Mouse (Mus musculus) liver, embryonic 16.5 days (tissue): ENCODE results near the gene Smbd1. TPM values are rescaled to one million over a fixed set of nuclear protein-coding genes. Genes with fewer than 3 reads are reported as not detected.

Source experiments
- ATAC-seq: fragments of 200-750 bp; cut with Nextera tagmentation; 2 replicates; pipeline ENCODE4 v1.8.0; 2017; ENCODE audit warnings: low read depth, mild to moderate bottlenecking, moderate number of reproducible peaks, moderate library complexity
- H3K27ac ChIP-seq: fragments of 300-500 bp; sonication (generic); 2 replicates; pipeline ENCODE4 v1.5.1; 2014; ENCODE audit warnings: mild to moderate bottlenecking, low read length
- H3K27me3 ChIP-seq: fragments of 300-500 bp; sonication (generic); 2 replicates; pipeline ENCODE4 v1.6.1; 2014; ENCODE audit warnings: low read depth, low read length, mixed read lengths; ENCODE audit not compliant: control insufficient read depth, insufficient read depth
- H3K36me3 ChIP-seq: fragments of 300-500 bp; sonication (generic); 2 replicates; pipeline ENCODE4 v1.6.1; 2014; ENCODE audit warnings: mild to moderate bottlenecking; ENCODE audit not compliant: control insufficient read depth, insufficient read depth
- H3K4me1 ChIP-seq: fragments of 300-500 bp; sonication (generic); 2 replicates; pipeline ENCODE4 v1.6.1; 2014; ENCODE audit warnings: low read depth, low read length, mixed read lengths; ENCODE audit not compliant: control insufficient read depth
- H3K4me2 ChIP-seq: fragments of 300-500 bp; sonication (generic); 2 replicates; pipeline ENCODE4 v1.6.1; 2014; ENCODE audit warnings: low read depth, low read length, mixed read lengths
- H3K4me3 ChIP-seq: fragments of 300-500 bp; sonication (generic); 2 replicates; pipeline ENCODE4 v1.5.1; 2014; ENCODE audit warnings: low read depth, mild to moderate bottlenecking, low read length
- H3K9ac ChIP-seq: fragments of 300-500 bp; sonication (generic); 2 replicates; pipeline ENCODE4 v1.6.1; 2014; ENCODE audit warnings: low read depth, low read length
- H3K9me3 ChIP-seq: fragments of 300-500 bp; sonication (generic); replicated peaks from 2 replicates; pipeline ENCODE4 v1.6.1; 2016; ENCODE audit warnings: low read length; ENCODE audit not compliant: control insufficient read depth
- WGBS: fragments of 180-500 bp; shearing (Covaris S2); extraction: QIAGEN DNeasy Blood & Tissue Kit; methylation state at CpG from one replicate; pipeline ENCODE4 v1.1.7; 2014; ENCODE audit not compliant: insufficient replicate concordance; 5-methylcytosine and 5-hydroxymethylcytosine counted together
- polyA plus RNA-seq: library from polyadenylated mRNA; unstranded; fragments of >200 nt; fragmentation: Nextera tagmentation; extraction: Ambion mirVana; gene quantifications from 2 replicates; pipeline ENCODE4 v1.2.1, GENCODE M21; 2015

The Smbd1 gene
- polyA plus RNA-seq, 1 experiment from 2014 or later, result not detected

DNA sequence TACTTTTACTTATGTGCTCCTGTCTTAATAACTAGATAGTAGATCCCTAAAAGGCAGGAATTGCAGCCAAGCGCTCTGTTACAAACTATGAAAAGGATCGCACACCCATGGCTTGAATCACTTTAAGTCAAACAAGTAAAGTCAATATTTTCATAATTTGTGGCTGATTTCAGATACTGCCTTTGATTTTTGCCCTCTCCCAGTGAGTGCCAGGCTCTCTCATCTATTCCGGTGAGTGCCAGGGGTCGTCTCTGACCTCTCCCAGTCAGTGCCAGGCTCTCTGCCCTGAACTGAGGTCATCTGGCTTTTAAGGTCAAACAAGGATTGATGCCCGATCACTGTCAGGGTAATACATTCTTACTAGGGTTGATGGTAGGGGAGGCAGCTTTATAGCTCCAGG is 8.2 kb upstream of the Smbd1 start:
- no peaks in the 10 kb centered on the region for H3K36me3 ChIP-seq
- no peak for ATAC-seq
- H3K27me3 ChIP-seq, result no peaks in the 10 kb centered on the region
- 73% methylated on average over 5 of the region's 5 CpGs for WGBS
- no peak overlapping the region for H3K4me2 ChIP-seq
- H3K9me3 ChIP-seq, result no peaks in the 10 kb centered on the region
- H3K4me3 ChIP-seq, result no peak overlapping the region
- no peaks in the 10 kb centered on the region; the same call in 1 of the 2 replicates for H3K4me1 ChIP-seq
- no peak overlapping the region for H3K27ac ChIP-seq
- H3K9ac ChIP-seq, result no peak overlapping the region

DNA sequence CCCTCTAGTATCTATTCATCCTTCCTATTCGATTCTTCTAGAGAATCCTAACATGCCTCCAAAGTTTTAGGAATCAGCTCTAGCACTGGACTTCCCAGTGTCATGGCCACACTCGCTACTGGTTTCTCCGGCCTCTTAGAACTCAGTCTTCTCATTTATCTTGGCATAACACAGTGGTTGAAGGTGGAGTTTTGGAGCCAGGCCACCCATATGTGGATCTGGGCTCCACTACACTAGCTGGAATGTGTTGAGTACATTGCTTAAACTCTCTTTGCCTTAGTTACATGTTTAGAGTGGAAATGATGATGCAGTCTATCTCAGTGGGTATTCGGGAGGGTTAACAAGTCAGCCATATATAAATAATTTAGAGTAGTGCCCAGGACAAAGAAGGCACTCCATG is 7.8 kb upstream of the Smbd1 start:
- H3K36me3 ChIP-seq, result no peaks in the 10 kb centered on the region
- no peak for ATAC-seq
- 69% methylated on average over 4 of the region's 4 CpGs for WGBS
- H3K27me3 ChIP-seq, result no peaks in the 10 kb centered on the region
- H3K4me3 ChIP-seq, result no peak overlapping the region
- no peaks in the 10 kb centered on the region for H3K9me3 ChIP-seq
- no peaks in the 10 kb centered on the region; the same call in 1 of the 2 replicates for H3K4me1 ChIP-seq
- no peak overlapping the region for H3K27ac ChIP-seq
- H3K9ac ChIP-seq, result no peak overlapping the region
- no peak overlapping the region for H3K4me2 ChIP-seq

GRCm38 (mm10) chr16:32815160-32815605 is 4.9 kb upstream of the Smbd1 start:
- H3K27ac ChIP-seq, result no peak overlapping the region
- H3K4me1 ChIP-seq, result no peaks in the 10 kb centered on the region; the same call in 1 of the 2 replicates
- H3K27me3 ChIP-seq, result no peaks in the 10 kb centered on the region
- peak overlapping the region; percentile 54 for H3K4me2 ChIP-seq
- 12% methylated on average over 6 of the region's 6 CpGs for WGBS
- peak overlapping the region; percentile 37 for H3K4me3 ChIP-seq
- H3K36me3 ChIP-seq, result no peaks in the 10 kb centered on the region
- no peak for ATAC-seq
- no peaks in the 10 kb centered on the region for H3K9me3 ChIP-seq
- H3K9ac ChIP-seq, result no peak overlapping the region

DNA sequence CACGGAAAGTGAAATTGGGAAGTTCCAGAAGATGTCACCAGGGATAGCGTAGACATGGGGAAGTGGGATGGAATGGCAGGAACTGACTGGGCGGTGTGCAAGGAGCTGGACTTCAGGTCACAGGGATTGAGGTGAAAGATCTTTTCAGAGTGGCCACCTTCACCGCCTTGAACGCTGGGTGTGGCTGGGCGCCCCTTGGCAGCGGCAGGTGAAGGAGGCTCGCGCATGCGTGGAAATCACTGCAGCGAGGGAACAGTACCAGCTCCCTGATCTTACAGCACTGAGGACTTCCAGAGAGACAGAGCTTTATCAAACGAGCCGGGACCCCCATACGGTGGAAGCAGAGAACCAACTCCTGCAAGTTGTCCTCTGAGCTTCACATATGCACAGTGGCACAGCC is 4.3 kb upstream of the Smbd1 start:
- Histone ChIP-seq H3K27ac (no peak overlapping the region), H3K27me3 (no peaks in the 10 kb centered on the region), H3K4me3 (peak overlapping the region; percentile 37), H3K36me3 (no peaks in the 10 kb centered on the region), H3K9me3 (no peaks in the 10 kb centered on the region), H3K4me1 (no peaks in the 10 kb centered on the region; the same call in 1 of the 2 replicates), H3K9ac (no peak overlapping the region; the same call in 1 of the 2 replicates), H3K4me2 (peak overlapping the region; percentile 54)
- WGBS, result 22% methylated on average over 14 of the region's 14 CpGs
- no peak for ATAC-seq

GRCm38 (mm10) chr16:32813771-32814170 is 3.5 kb upstream of the Smbd1 start:
- WGBS, result 61% methylated on average over 3 of the region's 3 CpGs
- no peaks in the 10 kb centered on the region; the same call in 1 of the 2 replicates for H3K4me1 ChIP-seq
- no peaks in the 10 kb centered on the region for H3K27me3 ChIP-seq
- H3K36me3 ChIP-seq, result no peaks in the 10 kb centered on the region
- no peaks in the 10 kb centered on the region for H3K9me3 ChIP-seq
- H3K27ac ChIP-seq, result no peak overlapping the region
- H3K4me3 ChIP-seq, result no peak overlapping the region
- no peak overlapping the region for H3K4me2 ChIP-seq
- no peak overlapping the region for H3K9ac ChIP-seq
- ATAC-seq, result no peak

- H3K27me3 ChIP-seq, result no peaks in the 10 kb centered on the region
- H3K27ac ChIP-seq, result no peak overlapping the region
- ATAC-seq, result no peak
- H3K4me1 ChIP-seq, result peaks cover under 1% of the 10 kb centered on the region
- H3K9me3 ChIP-seq, result no peaks in the 10 kb centered on the region
- no peak overlapping the region for H3K9ac ChIP-seq
- whole genome bisulfite sequencing, result 41% methylated on average over 9 of the region's 9 CpGs
- H3K36me3 ChIP-seq, result no peaks in the 10 kb centered on the region
- no peak overlapping the region for H3K4me3 ChIP-seq
- peak overlapping the region; percentile 36; the same call in 1 of the 2 replicates for H3K4me2 ChIP-seq
Observed at GRCm38 (mm10) chr16:32813362-32813761, 3.1 kb upstream of the Smbd1 start.

- Histone ChIP-seq H3K36me3 (no peaks in the 10 kb centered on the region), H3K9ac (no peak overlapping the region), H3K4me2 (peak overlapping the region; percentile 36; the same call in 1 of the 2 replicates), H3K4me3 (no peak overlapping the region), H3K9me3 (no peaks in the 10 kb centered on the region), H3K27me3 (no peaks in the 10 kb centered on the region), H3K4me1 (peaks cover 2% of the 10 kb centered on the region), H3K27ac (no peak overlapping the region)
- WGBS, result under 1% methylated on average over 9 of the region's 9 CpGs
- ATAC-seq, result 0 out of 2 replicates have a peak, but pooled peaks have one; percentile 32
Observed at GRCm38 (mm10) chr16:32812888-32813361, 2.6 kb upstream of the Smbd1 start.

GRCm38 (mm10) chr16:32807408-32808185 is 2.7 kb downstream of the Smbd1 start:
- no peak overlapping the region for H3K27ac ChIP-seq
- H3K27me3 ChIP-seq, result no peaks in the 10 kb centered on the region
- WGBS, result 34% methylated on average over 8 of the region's 8 CpGs
- peaks cover 11% of the 10 kb centered on the region for H3K4me1 ChIP-seq
- no peak overlapping the region for H3K4me3 ChIP-seq
- H3K36me3 ChIP-seq, result no peaks in the 10 kb centered on the region
- H3K9me3 ChIP-seq, result no peaks in the 10 kb centered on the region
- H3K4me2 ChIP-seq, result no peak overlapping the region
- peak; percentile 74 for ATAC-seq
- no peak overlapping the region for H3K9ac ChIP-seq

DNA sequence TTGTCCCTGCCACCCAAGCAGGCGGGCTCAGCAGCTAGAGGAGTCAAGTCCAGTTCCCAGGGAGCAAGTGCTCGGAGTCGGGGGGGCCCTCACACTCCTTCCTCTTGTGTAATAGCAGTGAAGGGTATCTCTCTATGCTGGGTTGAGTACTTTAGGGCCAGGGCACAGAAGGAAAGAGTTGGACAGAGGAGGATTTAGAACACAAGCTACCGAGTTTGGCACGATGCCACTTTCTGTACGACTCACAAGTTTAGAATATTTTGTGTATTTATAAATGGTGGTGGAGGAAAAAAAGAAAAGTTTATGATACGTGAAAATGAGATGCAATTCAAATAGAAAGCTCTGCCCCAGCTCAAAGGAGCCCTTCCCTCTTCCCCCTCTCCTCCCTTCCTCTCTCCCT is 5.1 kb downstream of the Smbd1 start:
- H3K4me1 ChIP-seq, result peaks cover 11% of the 10 kb centered on the region
- no peak overlapping the region for H3K4me3 ChIP-seq
- H3K4me2 ChIP-seq, result no peak overlapping the region
- H3K27ac ChIP-seq, result no peak overlapping the region
- H3K9ac ChIP-seq, result no peak overlapping the region
- H3K9me3 ChIP-seq, result no peaks in the 10 kb centered on the region
- WGBS, result 59% methylated on average over 7 of the region's 7 CpGs
- no peaks in the 10 kb centered on the region for H3K36me3 ChIP-seq
- H3K27me3 ChIP-seq, result no peaks in the 10 kb centered on the region
- ATAC-seq, result no peak
